Mouse (Mus musculus): Measurements from ENCODE around the gene Rps6kb2. TPM values are rescaled to one million over a fixed set of nuclear protein-coding genes. Genes with fewer than 3 reads are reported as not detected.
"Not testable (repeated sequence)": the region's sequence is repeated elsewhere in the genome, so short reads cannot be mapped to it uniquely, and the experiment has no call there.

The Rps6kb2 gene
- polyA plus RNA-seq, 1 experiment from 2014 or later: 63.3 TPM

GRCm38 (mm10) chr19:4129462-4129861, 33.7 kb downstream of the Rps6kb2 start:
- no peaks in the 10 kb centered on the region for H3K27me3 ChIP-seq
- WGBS: 96% methylated on average over 7 of the region's 7 CpGs
- H3K4me1 ChIP-seq: peaks cover 15% of the 10 kb centered on the region
- no peaks in the 10 kb centered on the region for H3K9me3 ChIP-seq
- no peak overlapping the region for H3K9ac ChIP-seq (replicated peaks)
- no peak overlapping the region for H3K4me3 ChIP-seq
- ATAC-seq (ENCODE audit: low FRiP score, low read depth): no peak
- no peak overlapping the region for H3K27ac ChIP-seq (replicated peaks)
- peaks cover 55% of the 10 kb centered on the region for H3K36me3 ChIP-seq
- no peak overlapping the region for H3K4me2 ChIP-seq (replicated peaks)

GRCm38 (mm10) chr19:4126759-4127495, 36.2 kb downstream of the Rps6kb2 start:
- WGBS: 70% methylated on average over 7 of the region's 7 CpGs
- no peaks in the 10 kb centered on the region for H3K27me3 ChIP-seq
- peak overlapping the region; percentile 84 for H3K4me3 ChIP-seq
- H3K27ac ChIP-seq (replicated peaks): no peak overlapping the region
- peak overlapping the region; percentile 71 for H3K4me2 ChIP-seq (replicated peaks)
- H3K9ac ChIP-seq (replicated peaks): peak overlapping the region; percentile 83
- H3K4me1 ChIP-seq: peaks cover 15% of the 10 kb centered on the region
- no peaks in the 10 kb centered on the region for H3K9me3 ChIP-seq
- ATAC-seq (ENCODE audit: low FRiP score, low read depth): no peak
- peaks cover 38% of the 10 kb centered on the region for H3K36me3 ChIP-seq

GRCm38 (mm10) chr19:4125741-4126696, 37.1 kb downstream of the Rps6kb2 start, which contains the start of gene Aip:
Aip (minus strand) TSS chr19:4125858.
- peaks cover 29% of the 10 kb centered on the region for H3K36me3 ChIP-seq
- H3K4me3 ChIP-seq: peak within 1 kb of the TSS; percentile 84
- H3K9ac ChIP-seq (replicated peaks): peak within 1 kb of the TSS; percentile 83
- no peaks in the 10 kb centered on the region for H3K9me3 ChIP-seq
- peak within 1 kb of the TSS; percentile 71 for H3K4me2 ChIP-seq (replicated peaks)
- peak within 1 kb of the TSS; percentile 52 for H3K27ac ChIP-seq (replicated peaks)
- no peaks in the 10 kb centered on the region for H3K27me3 ChIP-seq
- peak; percentile 94 for ATAC-seq (ENCODE audit: low FRiP score, low read depth)
- under 1% methylated on average over 63 of the region's 64 CpGs for WGBS
- H3K4me1 ChIP-seq: peaks cover 15% of the 10 kb centered on the region

DNA sequence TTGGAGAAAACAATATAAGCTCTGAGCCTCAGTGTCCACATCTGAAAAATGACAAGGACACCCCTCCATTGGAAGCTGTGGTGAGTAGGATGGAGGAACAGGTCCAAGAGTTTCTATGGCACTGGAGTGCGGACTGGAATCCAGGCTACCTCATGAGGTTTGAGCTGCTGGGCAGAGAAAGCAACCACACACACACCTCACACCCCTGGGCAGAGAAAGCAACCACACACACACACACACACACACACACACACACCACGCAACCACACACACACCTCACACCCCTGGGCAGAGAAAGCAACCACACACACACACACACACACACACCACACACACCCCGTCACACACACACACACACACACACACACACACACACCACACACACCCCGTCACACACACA, 37.9 kb downstream of the Rps6kb2 start:
- Histone ChIP-seq H3K4me1 (peaks cover 23% of the 10 kb centered on the region), H3K27ac (replicated peaks) (peak overlapping the region; percentile 52), H3K36me3 (peaks cover 27% of the 10 kb centered on the region), H3K4me2 (replicated peaks) (peak overlapping the region; percentile 71), H3K9ac (replicated peaks) (peak overlapping the region; percentile 62), H3K4me3 (peak overlapping the region; percentile 84)
- WGBS: 14% methylated on average over 4 of the region's 4 CpGs
- not testable (repeated sequence) for H3K9me3 ChIP-seq, H3K27me3 ChIP-seq
- ATAC-seq (ENCODE audit: low FRiP score, low read depth): peak; percentile 42

- H3K9me3 ChIP-seq: no peaks in the 10 kb centered on the region
- 80% methylated on average over 4 of the region's 4 CpGs for WGBS
- peaks cover 19% of the 10 kb centered on the region for H3K36me3 ChIP-seq
- no peak overlapping the region for H3K27ac ChIP-seq (replicated peaks)
- peaks cover 6% of the 10 kb centered on the region for H3K27me3 ChIP-seq
- no peak overlapping the region for H3K9ac ChIP-seq (replicated peaks)
- ATAC-seq (ENCODE audit: low FRiP score, low read depth): no peak
- no peak overlapping the region for H3K4me2 ChIP-seq (replicated peaks)
- no peak overlapping the region for H3K4me3 ChIP-seq
- H3K4me1 ChIP-seq: peaks cover 25% of the 10 kb centered on the region
Observed at GRCm38 (mm10) chr19:4124432-4124831, 38.7 kb downstream of the Rps6kb2 start.

DNA sequence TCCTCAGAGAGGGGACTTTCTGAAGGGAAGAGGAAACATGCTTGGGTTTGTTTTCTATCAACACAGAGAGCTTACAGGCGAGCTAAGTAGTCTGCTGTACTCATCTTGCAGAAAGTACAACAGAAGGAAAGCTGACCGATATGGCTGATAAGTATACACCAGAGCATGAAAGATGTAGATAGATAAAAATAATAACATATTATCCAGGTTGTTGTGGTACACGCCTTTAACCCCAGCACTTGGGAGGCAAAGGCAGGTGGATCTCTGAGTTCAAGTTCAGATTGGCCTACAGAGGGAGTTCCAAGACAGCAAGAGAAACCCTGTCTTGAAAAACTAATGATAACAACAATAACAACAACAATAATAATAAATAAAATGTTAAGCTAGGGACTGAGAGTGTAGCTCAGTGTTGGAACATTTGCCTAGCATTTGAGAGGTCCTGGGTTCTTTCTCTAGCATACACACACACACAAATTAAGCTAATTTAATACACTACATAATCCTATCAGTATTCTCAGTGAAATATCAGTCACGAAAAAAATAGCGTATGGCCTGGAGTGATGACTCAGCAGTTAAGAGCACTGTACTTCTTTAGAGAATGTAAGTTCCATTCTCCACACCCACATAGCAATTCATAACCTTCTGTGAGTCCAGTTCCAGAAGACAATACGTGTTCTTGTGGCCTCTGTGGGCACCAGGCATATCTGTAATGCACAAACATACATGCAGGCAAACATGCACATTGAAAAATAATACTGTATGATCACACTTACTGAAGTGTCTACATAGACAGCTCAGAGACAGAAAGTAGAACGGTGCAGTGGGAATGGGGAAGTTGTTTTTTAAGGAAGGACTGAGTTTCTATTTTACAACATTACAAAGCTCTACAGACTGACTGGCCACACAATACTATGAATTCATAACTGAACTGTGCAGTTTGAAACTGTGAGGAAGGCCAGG, 40.5 kb downstream of the Rps6kb2 start:
- H3K36me3 ChIP-seq: peaks cover 6% of the 10 kb centered on the region
- no peak overlapping the region for H3K4me2 ChIP-seq (replicated peaks)
- no peak overlapping the region for H3K4me3 ChIP-seq
- H3K4me1 ChIP-seq: peaks cover 25% of the 10 kb centered on the region
- H3K27ac ChIP-seq (replicated peaks): no peak overlapping the region
- peaks cover 6% of the 10 kb centered on the region for H3K27me3 ChIP-seq
- no peak for ATAC-seq (ENCODE audit: low FRiP score, low read depth)
- no peak overlapping the region for H3K9ac ChIP-seq (replicated peaks)
- no peaks in the 10 kb centered on the region for H3K9me3 ChIP-seq
- WGBS: 87% methylated on average over 7 of the region's 7 CpGs

DNA sequence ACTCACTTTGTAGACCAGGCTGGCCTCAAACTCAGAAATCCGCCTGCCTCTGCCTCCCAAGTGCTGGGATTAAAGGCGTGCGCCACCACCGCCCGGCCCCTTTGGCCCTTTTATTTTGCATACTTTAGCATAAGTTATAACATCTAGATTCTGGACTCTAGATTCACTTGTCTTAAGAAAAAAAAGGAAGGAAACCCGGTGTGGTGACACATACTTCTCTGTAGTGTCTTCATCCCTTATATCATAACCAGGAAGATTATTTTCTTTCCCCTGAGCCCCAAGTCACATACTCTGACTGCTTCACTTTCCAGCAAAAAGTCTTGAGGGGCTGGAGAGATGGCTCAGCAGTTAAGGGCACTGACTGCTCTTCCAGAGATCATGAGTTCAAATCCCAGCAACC, 41.3 kb downstream of the Rps6kb2 start:
- H3K4me3 ChIP-seq; H3K4me2 ChIP-seq (replicated peaks); H3K9me3 ChIP-seq; ATAC-seq (ENCODE audit: low FRiP score, low read depth); H3K27ac ChIP-seq (replicated peaks); H3K27me3 ChIP-seq; H3K9ac ChIP-seq (replicated peaks): not testable (repeated sequence)
- 60% methylated on average over 6 of the region's 6 CpGs for WGBS
- Histone ChIP-seq H3K4me1 (peaks cover 18% of the 10 kb centered on the region), H3K36me3 (peaks cover 10% of the 10 kb centered on the region)

- H3K27me3 ChIP-seq: peaks cover 6% of the 10 kb centered on the region
- peak overlapping the region; percentile 41 for H3K4me3 ChIP-seq
- WGBS: 2% methylated on average over 38 of the region's 38 CpGs
- peaks cover 12% of the 10 kb centered on the region for H3K4me1 ChIP-seq
- peak overlapping the region; percentile 44 for H3K4me2 ChIP-seq (replicated peaks)
- peak overlapping the region; percentile 45 for H3K9ac ChIP-seq (replicated peaks)
- ATAC-seq (ENCODE audit: low FRiP score, low read depth): peak; percentile 74
- H3K9me3 ChIP-seq: no peaks in the 10 kb centered on the region
- peak overlapping the region; percentile 73 for H3K27ac ChIP-seq (replicated peaks)
- peaks cover 15% of the 10 kb centered on the region for H3K36me3 ChIP-seq
Observed at GRCm38 (mm10) chr19:4121097-4121805, 41.9 kb downstream of the Rps6kb2 start.

DNA sequence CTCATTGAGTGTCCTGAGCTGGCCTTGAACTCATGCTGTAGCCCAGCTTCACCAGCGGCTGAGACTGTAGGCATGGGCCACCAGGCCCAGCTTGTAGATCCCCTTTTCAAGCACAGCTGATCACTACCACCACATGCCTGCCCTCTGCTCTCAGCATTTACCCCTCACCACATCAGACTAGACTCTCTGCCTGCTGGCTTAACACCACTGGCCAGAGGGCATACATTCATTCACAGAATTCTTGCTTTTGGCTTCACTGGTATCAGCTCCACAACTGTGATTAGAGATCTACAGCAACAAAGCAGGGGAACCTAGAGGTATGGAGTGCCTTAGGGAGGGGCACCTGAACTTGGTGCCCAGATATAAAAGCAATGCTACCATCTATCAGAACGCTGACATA, 42.7 kb downstream of the Rps6kb2 start:
- 94% methylated on average over 2 of the region's 2 CpGs for WGBS
- no peak overlapping the region for H3K9ac ChIP-seq (replicated peaks)
- H3K4me1 ChIP-seq: peaks cover 12% of the 10 kb centered on the region
- peak overlapping the region; percentile 44 for H3K4me2 ChIP-seq (replicated peaks)
- no peaks in the 10 kb centered on the region for H3K9me3 ChIP-seq
- peaks cover 6% of the 10 kb centered on the region for H3K27me3 ChIP-seq
- ATAC-seq (ENCODE audit: low FRiP score, low read depth): no peak
- peak overlapping the region; percentile 41; the same call in 1 of the 2 replicates for H3K4me3 ChIP-seq
- peaks cover 21% of the 10 kb centered on the region for H3K36me3 ChIP-seq
- H3K27ac ChIP-seq (replicated peaks): no peak overlapping the region

DNA sequence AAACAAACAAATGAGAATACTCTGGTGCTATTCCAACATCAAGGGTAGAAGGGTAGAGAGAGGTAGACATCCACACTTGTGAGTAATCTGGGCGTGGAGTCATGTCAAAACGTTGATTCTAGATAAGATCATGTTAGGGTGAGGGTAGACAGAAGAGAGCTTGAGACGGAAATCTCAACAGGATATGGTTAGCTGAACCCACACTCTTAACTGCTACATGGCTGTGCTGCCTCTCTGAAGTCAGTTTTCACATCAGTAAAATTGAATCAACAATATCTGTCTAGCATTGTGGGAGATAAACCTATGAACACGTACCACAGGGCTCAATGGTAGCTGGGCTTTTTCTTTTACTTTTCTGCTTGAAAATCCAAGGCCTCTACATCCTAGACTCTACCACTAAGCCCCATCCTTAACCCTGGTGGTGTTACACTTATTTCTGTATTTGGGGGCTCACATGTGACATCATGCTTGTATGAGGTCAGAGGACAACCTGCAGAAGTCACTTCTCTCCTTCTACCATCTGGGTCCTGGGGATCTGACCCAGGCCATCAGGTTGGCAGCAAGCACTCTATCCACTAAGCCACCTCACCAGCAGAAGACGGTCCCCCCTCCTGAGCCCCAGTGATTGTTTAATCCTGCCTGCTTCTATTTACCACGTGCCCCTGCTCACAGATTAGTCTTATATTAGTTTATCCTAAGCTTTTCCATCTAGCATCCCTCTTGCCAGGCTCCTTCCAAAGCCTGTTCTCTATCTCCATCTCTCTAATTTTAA, 43.3 kb downstream of the Rps6kb2 start:
- peaks cover 10% of the 10 kb centered on the region for H3K4me1 ChIP-seq
- peaks cover 6% of the 10 kb centered on the region for H3K27me3 ChIP-seq
- no peaks in the 10 kb centered on the region for H3K9me3 ChIP-seq
- 87% methylated on average over 6 of the region's 6 CpGs for WGBS
- no peak overlapping the region for H3K9ac ChIP-seq (replicated peaks)
- ATAC-seq (ENCODE audit: low FRiP score, low read depth): no peak
- H3K4me2 ChIP-seq (replicated peaks): peak overlapping the region; percentile 44
- peaks cover 26% of the 10 kb centered on the region for H3K36me3 ChIP-seq
- H3K27ac ChIP-seq (replicated peaks): no peak overlapping the region
- no peak overlapping the region for H3K4me3 ChIP-seq

Data from midbrain, embryonic 12.5 days (tissue).